In genomic region chr17:43460245-43461181, GRCm38 (mm10) we compare ENCODE assay signal across 8 mouse cellular contexts. TPM values are rescaled to one million over a fixed set of nuclear protein-coding genes. Genes with fewer than 3 reads are reported as not detected.
DNase-seq lines count a peak whose midpoint lies in the region; ATAC-seq lines count a peak whose summit lies in the region.

No protein-coding gene starts in this region.

- peak overlapping the region; percentile 23; the same call in 1 of the 2 replicates for H3K4me2 ChIP-seq in intestine, embryonic 14.5 days (ENCODE audit: low read length)

- H3K36me3 ChIP-seq in intestine, embryonic 14.5 days (ENCODE audit: control insufficient read depth, insufficient read depth, low read length) = no peaks in the 10 kb centered on the region
- H3K36me3 ChIP-seq in midbrain, embryonic 10.5 days = no peaks in the 10 kb centered on the region

- H3K9me3 ChIP-seq in intestine, embryonic 14.5 days (ENCODE audit: control insufficient read depth, low read length) = no peaks in the 10 kb centered on the region
- no peaks in the 10 kb centered on the region for H3K9me3 ChIP-seq in midbrain, embryonic 10.5 days (replicated peaks)

- no peaks in the 10 kb centered on the region for H3K27me3 ChIP-seq in intestine, embryonic 14.5 days (replicated peaks; ENCODE audit: control insufficient read depth, insufficient read depth, low read length)
- no peaks in the 10 kb centered on the region for H3K27me3 ChIP-seq in midbrain, embryonic 10.5 days (ENCODE audit: low read depth, poor library complexity, severe bottlenecking)

- H3K27ac ChIP-seq in intestine, embryonic 14.5 days (ENCODE audit: low read depth) = no peak overlapping the region
- H3K27ac ChIP-seq in midbrain, embryonic 10.5 days (replicated peaks) = peak overlapping the region; percentile 67

- WGBS in intestine, embryonic 14.5 days = 30% methylated on average over 19 of the region's 19 CpGs
- 36% methylated on average over 19 of the region's 19 CpGs for WGBS in midbrain, embryonic 10.5 days

- H3K4me1 ChIP-seq in intestine, embryonic 14.5 days (replicated peaks; ENCODE audit: control insufficient read depth, insufficient read depth, low read length) = peaks cover 10% of the 10 kb centered on the region; the same call in 1 of the 2 replicates
- peaks cover 10% of the 10 kb centered on the region; the same call in 1 of the 2 replicates for H3K4me1 ChIP-seq in midbrain, embryonic 10.5 days

- ATAC-seq in intestine, embryonic 14.5 days (replicated peaks; ENCODE audit: low FRiP score, low TSS enrichment, low read depth) = peak; percentile 89

- intact Hi-C loops in left cerebral cortex, postnatal 25 days (cut with DNase I) = loop anchor here (1.0 to 2.0 kb wide), 3 partner anchors 134 to 444 kb away; partner anchors contain the start of gene Tnfrsf21

- H3K9ac ChIP-seq in intestine, embryonic 14.5 days (ENCODE audit: low read length) = no peak overlapping the region

- H3K4me3 ChIP-seq in intestine, embryonic 14.5 days (ENCODE audit: low read depth, low read length) = no peak overlapping the region
- no peak overlapping the region for H3K4me3 ChIP-seq in midbrain, embryonic 10.5 days

- peak; percentile 51 for DNase-seq in adrenal gland, adult 2 months
- DNase-seq in embryo, embryonic 10 days (ENCODE audit: low spot score) = peak; percentile 97
- DNase-seq in gastrocnemius, postnatal 25 days = peak; percentile 40
- peak; percentile 86 for DNase-seq in intestine, embryonic 14.5 days (ENCODE audit: low spot score)
- DNase-seq in left cerebral cortex, postnatal 25 days (ENCODE audit: low spot score in 2 of 2) = peak; percentile 53 to 65
- DNase-seq in midbrain, embryonic 10.5 days (ENCODE audit: low spot score) = peak; percentile 89
- peak; percentile 75 for DNase-seq in right cerebral cortex, postnatal 4 days
- DNase-seq in T-cell, adult 2 months (ENCODE audit: low spot score) = no peak

RNA-seq across cellular contexts. Expression of gene Mep1a, which starts 42.1 kb away (rescaled TPM):
- total RNA-seq in adrenal gland, adult 2 months (2021) = under 1 TPM in 1 of 2 experiments, not detected in 1; 0.14 TPM
- polyA plus RNA-seq in adrenal gland, adult 2 months (2012; rRNA removed) = not detected in 2 replicates
- not detected for total RNA-seq in gastrocnemius, postnatal 25 days (2021)
- 19.4 and 20.6 TPM in 2 replicates for polyA plus RNA-seq in intestine, embryonic 14.5 days (2014; fragmentation: Nextera tagmentation; extraction: Ambion mirVana)
- total RNA-seq in left cerebral cortex, postnatal 25 days (2021) = not detected
- not detected in 2 replicates for polyA plus RNA-seq in midbrain, embryonic 10.5 days (2016; fragmentation: Nextera tagmentation; extraction: Ambion mirVana)
